Mouse (Mus musculus): ENCODE data around the gene Gstp1. TPM values are rescaled to one million over a fixed set of nuclear protein-coding genes. Genes with fewer than 3 reads are reported as not detected.

The Gstp1 gene
- polyA plus RNA-seq, 1 experiment from 2014 or later: 378 TPM

GRCm38 (mm10) chr19:3996106-3996505, 41.7 kb downstream of the Gstp1 start:
- no peak overlapping the region for H3K27ac ChIP-seq (ENCODE audit: low read length)

GRCm38 (mm10) chr19:3995505-3995904, 42.3 kb downstream of the Gstp1 start:
- Histone ChIP-seq H3K4me2 (ENCODE audit: low read depth, low read length) (no peak overlapping the region), H3K27me3 (ENCODE audit: control insufficient read depth, insufficient read depth, low read length) (peaks cover 5% of the 10 kb centered on the region; the same call in 1 of the 2 replicates), H3K9me3 (replicated peaks; ENCODE audit: control insufficient read depth, low read length) (no peaks in the 10 kb centered on the region), H3K36me3 (ENCODE audit: control insufficient read depth, insufficient read depth) (no peaks in the 10 kb centered on the region), H3K4me1 (ENCODE audit: control insufficient read depth, insufficient read depth, low read length) (peaks cover 5% of the 10 kb centered on the region), H3K9ac (ENCODE audit: low read length) (no peak overlapping the region), H3K27ac (ENCODE audit: low read length) (no peak overlapping the region), H3K4me3 (ENCODE audit: low read length) (no peak overlapping the region)
- 82% methylated on average over 3 of the region's 3 CpGs for WGBS
- ATAC-seq (replicated peaks; ENCODE audit: extremely low read depth, insufficient read depth, low FRiP score): no peak

More at GRCm38 (mm10) chr19:3996106-3996505, 41.7 kb downstream of the Gstp1 start:
- no peaks in the 10 kb centered on the region for H3K36me3 ChIP-seq (ENCODE audit: control insufficient read depth, insufficient read depth)
- peaks cover 9% of the 10 kb centered on the region for H3K4me1 ChIP-seq (ENCODE audit: control insufficient read depth, insufficient read depth, low read length)
- H3K4me2 ChIP-seq (ENCODE audit: low read depth, low read length): no peak overlapping the region
- WGBS: 62% methylated on average over 7 of the region's 7 CpGs
- H3K27me3 ChIP-seq (ENCODE audit: control insufficient read depth, insufficient read depth, low read length): peaks cover 5% of the 10 kb centered on the region; the same call in 1 of the 2 replicates
- H3K9me3 ChIP-seq (replicated peaks; ENCODE audit: control insufficient read depth, low read length): no peaks in the 10 kb centered on the region
- no peak overlapping the region for H3K9ac ChIP-seq (ENCODE audit: low read length)
- H3K4me3 ChIP-seq (ENCODE audit: low read length): no peak overlapping the region
- no peak for ATAC-seq (replicated peaks; ENCODE audit: extremely low read depth, insufficient read depth, low FRiP score)

GRCm38 (mm10) chr19:3994932-3995331, 42.9 kb downstream of the Gstp1 start:
- Histone ChIP-seq H3K4me2 (ENCODE audit: low read depth, low read length) (no peak overlapping the region), H3K27ac (ENCODE audit: low read length) (no peak overlapping the region), H3K36me3 (ENCODE audit: control insufficient read depth, insufficient read depth) (no peaks in the 10 kb centered on the region), H3K9me3 (replicated peaks; ENCODE audit: control insufficient read depth, low read length) (no peaks in the 10 kb centered on the region), H3K9ac (ENCODE audit: low read length) (no peak overlapping the region), H3K27me3 (ENCODE audit: control insufficient read depth, insufficient read depth, low read length) (peaks cover 5% of the 10 kb centered on the region; the same call in 1 of the 2 replicates), H3K4me1 (ENCODE audit: control insufficient read depth, insufficient read depth, low read length) (peaks cover 5% of the 10 kb centered on the region), H3K4me3 (ENCODE audit: low read length) (no peak overlapping the region)
- WGBS: 74% methylated on average over 6 of the region's 6 CpGs
- no peak for ATAC-seq (replicated peaks; ENCODE audit: extremely low read depth, insufficient read depth, low FRiP score)

GRCm38 (mm10) chr19:3992416-3992815, 45.4 kb downstream of the Gstp1 start, which contains the start of gene Tbx10:
TSS of gene Tbx10 (plus strand) at chr19:3992752.
- H3K4me2 ChIP-seq (ENCODE audit: low read depth, low read length): no peak within 1 kb of the TSS
- H3K4me1 ChIP-seq (ENCODE audit: control insufficient read depth, insufficient read depth, low read length): no peaks in the 10 kb centered on the region
- no peak within 1 kb of the TSS for H3K9ac ChIP-seq (ENCODE audit: low read length)
- 0 out of 2 replicates have a peak, but pooled peaks cover 4% of the 10 kb centered on the region for H3K36me3 ChIP-seq (ENCODE audit: control insufficient read depth, insufficient read depth)
- no peak within 1 kb of the TSS for H3K4me3 ChIP-seq (ENCODE audit: low read length)
- 58% methylated on average over 5 of the region's 5 CpGs for WGBS
- H3K27ac ChIP-seq (ENCODE audit: low read length): no peak within 1 kb of the TSS
- H3K9me3 ChIP-seq (replicated peaks; ENCODE audit: control insufficient read depth, low read length): no peaks in the 10 kb centered on the region
- ATAC-seq (replicated peaks; ENCODE audit: extremely low read depth, insufficient read depth, low FRiP score): no peak
- H3K27me3 ChIP-seq (ENCODE audit: control insufficient read depth, insufficient read depth, low read length): peaks cover 5% of the 10 kb centered on the region; the same call in 1 of the 2 replicates

- WGBS: 86% methylated on average over 3 of the region's 3 CpGs
- ATAC-seq (replicated peaks; ENCODE audit: extremely low read depth, insufficient read depth, low FRiP score): no peak
Measured at GRCm38 (mm10) chr19:3991966-3992365, 45.8 kb downstream of the Gstp1 start.

GRCm38 (mm10) chr19:3991562-3991961, 46.2 kb downstream of the Gstp1 start:
- H3K4me2 ChIP-seq (ENCODE audit: low read depth, low read length): no peak overlapping the region
- H3K27ac ChIP-seq (ENCODE audit: low read length): no peak overlapping the region
- peaks cover 5% of the 10 kb centered on the region; the same call in 1 of the 2 replicates for H3K27me3 ChIP-seq (ENCODE audit: control insufficient read depth, insufficient read depth, low read length)
- no peak overlapping the region for H3K4me3 ChIP-seq (ENCODE audit: low read length)
- no peak overlapping the region for H3K9ac ChIP-seq (ENCODE audit: low read length)
- H3K36me3 ChIP-seq (ENCODE audit: control insufficient read depth, insufficient read depth): 0 out of 2 replicates have a peak, but pooled peaks cover 4% of the 10 kb centered on the region
- H3K9me3 ChIP-seq (replicated peaks; ENCODE audit: control insufficient read depth, low read length): no peaks in the 10 kb centered on the region
- 92% methylated on average over 3 of the region's 3 CpGs for WGBS
- peaks cover 6% of the 10 kb centered on the region for H3K4me1 ChIP-seq (ENCODE audit: control insufficient read depth, insufficient read depth, low read length)
- no peak for ATAC-seq (replicated peaks; ENCODE audit: extremely low read depth, insufficient read depth, low FRiP score)

More at GRCm38 (mm10) chr19:3991966-3992365, 45.8 kb downstream of the Gstp1 start:
- Histone ChIP-seq H3K4me2 (ENCODE audit: low read depth, low read length) (no peak overlapping the region), H3K27me3 (ENCODE audit: control insufficient read depth, insufficient read depth, low read length) (peaks cover 5% of the 10 kb centered on the region; the same call in 1 of the 2 replicates), H3K36me3 (ENCODE audit: control insufficient read depth, insufficient read depth) (0 out of 2 replicates have a peak, but pooled peaks cover 4% of the 10 kb centered on the region), H3K9me3 (replicated peaks; ENCODE audit: control insufficient read depth, low read length) (no peaks in the 10 kb centered on the region), H3K4me3 (ENCODE audit: low read length) (no peak overlapping the region), H3K27ac (ENCODE audit: low read length) (no peak overlapping the region), H3K4me1 (ENCODE audit: control insufficient read depth, insufficient read depth, low read length) (peaks cover 2% of the 10 kb centered on the region), H3K9ac (ENCODE audit: low read length) (no peak overlapping the region)

- H3K4me2 ChIP-seq (ENCODE audit: low read depth, low read length): no peak overlapping the region
- no peak overlapping the region for H3K4me3 ChIP-seq (ENCODE audit: low read length)
- peaks cover 5% of the 10 kb centered on the region; the same call in 1 of the 2 replicates for H3K27me3 ChIP-seq (ENCODE audit: control insufficient read depth, insufficient read depth, low read length)
- H3K9ac ChIP-seq (ENCODE audit: low read length): no peak overlapping the region
- H3K4me1 ChIP-seq (ENCODE audit: control insufficient read depth, insufficient read depth, low read length): peaks cover 12% of the 10 kb centered on the region
- H3K27ac ChIP-seq (ENCODE audit: low read length): no peak overlapping the region
- no peak for ATAC-seq (replicated peaks; ENCODE audit: extremely low read depth, insufficient read depth, low FRiP score)
- H3K9me3 ChIP-seq (replicated peaks; ENCODE audit: control insufficient read depth, low read length): no peaks in the 10 kb centered on the region
- 0 out of 2 replicates have a peak, but pooled peaks cover 4% of the 10 kb centered on the region for H3K36me3 ChIP-seq (ENCODE audit: control insufficient read depth, insufficient read depth)
- WGBS: 44% methylated on average over 6 of the region's 6 CpGs
Measured at GRCm38 (mm10) chr19:3990804-3991203, 47.0 kb downstream of the Gstp1 start.

GRCm38 (mm10) chr19:3988750-3989149, 49.0 kb downstream of the Gstp1 start:
- 0 out of 2 replicates have a peak, but pooled peaks cover 4% of the 10 kb centered on the region for H3K36me3 ChIP-seq (ENCODE audit: control insufficient read depth, insufficient read depth)
- peaks cover 5% of the 10 kb centered on the region; the same call in 1 of the 2 replicates for H3K27me3 ChIP-seq (ENCODE audit: control insufficient read depth, insufficient read depth, low read length)
- ATAC-seq (replicated peaks; ENCODE audit: extremely low read depth, insufficient read depth, low FRiP score): no peak
- no peaks in the 10 kb centered on the region for H3K9me3 ChIP-seq (replicated peaks; ENCODE audit: control insufficient read depth, low read length)
- no peak overlapping the region for H3K4me2 ChIP-seq (ENCODE audit: low read depth, low read length)
- no peak overlapping the region for H3K9ac ChIP-seq (ENCODE audit: low read length)
- no peak overlapping the region for H3K4me3 ChIP-seq (ENCODE audit: low read length)
- WGBS: 92% methylated on average over 4 of the region's 4 CpGs
- peaks cover 22% of the 10 kb centered on the region for H3K4me1 ChIP-seq (ENCODE audit: control insufficient read depth, insufficient read depth, low read length)
- H3K27ac ChIP-seq (ENCODE audit: low read length): no peak overlapping the region

GRCm38 (mm10) chr19:3988066-3988465, 49.7 kb downstream of the Gstp1 start:
- no peak for ATAC-seq (replicated peaks; ENCODE audit: extremely low read depth, insufficient read depth, low FRiP score)
- Histone ChIP-seq H3K9ac (ENCODE audit: low read length) (no peak overlapping the region), H3K27me3 (ENCODE audit: control insufficient read depth, insufficient read depth, low read length) (peaks cover 5% of the 10 kb centered on the region; the same call in 1 of the 2 replicates), H3K4me1 (ENCODE audit: control insufficient read depth, insufficient read depth, low read length) (peaks cover 22% of the 10 kb centered on the region), H3K27ac (ENCODE audit: low read length) (no peak overlapping the region), H3K9me3 (replicated peaks; ENCODE audit: control insufficient read depth, low read length) (no peaks in the 10 kb centered on the region), H3K4me3 (ENCODE audit: low read length) (no peak overlapping the region), H3K36me3 (ENCODE audit: control insufficient read depth, insufficient read depth) (0 out of 2 replicates have a peak, but pooled peaks cover 4% of the 10 kb centered on the region), H3K4me2 (ENCODE audit: low read depth, low read length) (no peak overlapping the region)
- WGBS: 84% methylated on average over 14 of the region's 14 CpGs
